Mouse (Mus musculus) embryonic facial prominence, embryonic 10.5 days (tissue): ENCODE results near the gene Aff1. TPM values are rescaled to one million over a fixed set of nuclear protein-coding genes. Genes with fewer than 3 reads are reported as not detected.

Source experiments
- DNase-seq: peaks from one replicate; pipeline ENCODE4 v3.0.0-alpha.2; 2017; ENCODE audit warnings: low spot score
- H3K27ac ChIP-seq: fragments of 300-500 bp; sonication (generic); replicated peaks from 2 replicates; pipeline ENCODE4 v1.5.1; 2016; ENCODE audit warnings: mild to moderate bottlenecking
- H3K27me3 ChIP-seq: fragments of 300-500 bp; sonication (generic); replicated peaks from 2 replicates; pipeline ENCODE4 v1.6.1; 2016; ENCODE audit warnings: low read depth, mild to moderate bottlenecking; ENCODE audit not compliant: poor library complexity, severe bottlenecking
- H3K36me3 ChIP-seq: fragments of 300-500 bp; sonication (generic); replicated peaks from 2 replicates; pipeline ENCODE4 v1.6.1; 2016; ENCODE audit warnings: mild to moderate bottlenecking, moderate library complexity
- H3K4me1 ChIP-seq: fragments of 300-500 bp; sonication (generic); 2 replicates; pipeline ENCODE4 v1.6.1; 2016
- H3K4me3 ChIP-seq: fragments of 300-500 bp; sonication (generic); 2 replicates; pipeline ENCODE4 v1.5.1; 2016; ENCODE audit warnings: mild to moderate bottlenecking, moderate library complexity
- H3K9me3 ChIP-seq: fragments of 300-500 bp; sonication (generic); 2 replicates; pipeline ENCODE4 v1.6.1; 2016; ENCODE audit warnings: mild to moderate bottlenecking
- WGBS: fragments of 180-500 bp; shearing (Covaris S2); methylation state at CpG from one replicate; pipeline ENCODE4 v1.1.7; 2016; 5-methylcytosine and 5-hydroxymethylcytosine counted together
- polyA plus RNA-seq: library from polyadenylated mRNA; unstranded; fragments of >200 nt; fragmentation: Nextera tagmentation; extraction: Ambion mirVana; gene quantifications from 2 replicates; pipeline ENCODE4 v1.2.1, GENCODE M21; 2016

Aff1 gene
- polyA plus RNA-seq, 1 experiment from 2014 or later, result 4.0 TPM

- Histone ChIP-seq H3K4me3 (no peak overlapping the region), H3K27ac (no peak overlapping the region), H3K9me3 (no peaks in the 10 kb centered on the region), H3K27me3 (no peaks in the 10 kb centered on the region), H3K36me3 (no peaks in the 10 kb centered on the region), H3K4me1 (peaks cover 20% of the 10 kb centered on the region)
- WGBS, result 60% methylated on average over 5 of the region's 5 CpGs
- no peak for DNase-seq
Observed at GRCm38 (mm10) chr5:103735411-103736112, 43.4 kb downstream of the Aff1 start.

GRCm38 (mm10) chr5:103736553-103737207 lies 44.5 kb downstream of the Aff1 start:
- no peak overlapping the region for H3K4me3 ChIP-seq
- H3K4me1 ChIP-seq, result peaks cover 17% of the 10 kb centered on the region; the same call in 1 of the 2 replicates
- no peaks in the 10 kb centered on the region for H3K36me3 ChIP-seq
- 72% methylated on average over 6 of the region's 6 CpGs for WGBS
- no peak overlapping the region for H3K27ac ChIP-seq
- H3K27me3 ChIP-seq, result no peaks in the 10 kb centered on the region
- H3K9me3 ChIP-seq, result no peaks in the 10 kb centered on the region
- DNase-seq, result no peak

DNA sequence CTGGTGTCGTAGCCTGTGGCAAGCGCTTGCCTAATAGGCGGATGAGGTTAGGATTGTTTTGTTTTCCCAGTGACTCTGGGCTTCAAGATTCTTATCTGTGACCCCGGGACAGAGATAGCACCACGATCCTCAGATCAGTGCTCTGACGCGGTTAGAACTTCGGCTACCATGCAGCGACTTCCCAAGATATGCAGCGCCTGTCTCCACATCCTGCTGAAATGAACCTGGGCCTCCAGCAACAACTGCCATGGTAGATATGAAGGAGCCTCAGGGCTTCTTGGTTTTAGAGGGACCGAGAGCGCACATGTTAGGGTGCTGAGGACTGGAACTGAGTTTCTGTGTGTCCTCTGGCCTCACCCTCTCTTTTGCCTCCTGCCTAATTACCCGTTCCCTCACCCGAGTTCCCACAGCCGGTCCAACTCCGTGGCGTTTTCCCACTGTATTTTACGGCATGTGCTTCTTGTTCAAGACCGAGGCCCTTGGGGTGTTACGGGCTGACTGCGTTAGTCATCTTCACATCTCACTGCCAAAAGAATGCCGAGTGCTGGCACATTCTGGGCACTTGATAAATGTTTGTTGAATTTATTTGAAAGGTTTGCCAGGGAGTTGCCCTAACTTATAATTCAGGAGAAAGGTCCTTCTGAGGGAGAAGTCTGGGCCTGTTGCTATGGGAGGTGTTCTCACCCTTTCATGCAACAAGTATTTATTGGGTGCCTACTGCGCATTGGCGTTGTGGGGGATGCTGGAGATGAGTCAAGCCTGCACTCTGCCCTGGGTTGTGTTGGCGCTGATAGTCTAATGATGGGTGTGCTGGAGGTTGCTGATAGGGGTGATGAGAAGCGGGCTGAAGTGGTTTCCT lies 45.3 kb downstream of the Aff1 start:
- no peak for DNase-seq
- 76% methylated on average over 26 of the region's 26 CpGs for WGBS
- Histone ChIP-seq H3K27ac (no peak overlapping the region), H3K4me3 (no peak overlapping the region), H3K9me3 (no peaks in the 10 kb centered on the region), H3K4me1 (peaks cover 17% of the 10 kb centered on the region; the same call in 1 of the 2 replicates), H3K27me3 (no peaks in the 10 kb centered on the region), H3K36me3 (no peaks in the 10 kb centered on the region)

DNA sequence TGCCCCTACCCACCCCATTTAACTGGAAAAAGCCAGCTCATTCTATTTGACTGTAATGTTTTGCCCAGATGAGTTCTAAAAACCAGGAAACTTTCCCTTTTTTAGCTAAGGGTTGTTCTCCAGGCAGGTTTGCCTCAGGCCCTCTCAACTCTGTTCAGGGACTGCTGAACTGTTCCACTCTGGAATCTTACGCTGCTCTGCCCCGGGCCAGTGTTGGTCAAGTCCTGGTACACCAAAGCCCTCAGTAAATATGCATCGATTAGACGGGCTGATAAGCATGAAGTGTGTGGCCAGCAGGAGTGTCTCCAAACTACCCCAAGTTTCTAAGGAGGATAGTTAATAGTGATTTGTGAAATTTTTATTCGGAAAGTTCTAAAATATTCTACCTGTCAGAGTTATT lies 46.3 kb downstream of the Aff1 start:
- H3K27ac ChIP-seq, result no peak overlapping the region
- no peaks in the 10 kb centered on the region for H3K27me3 ChIP-seq
- no peaks in the 10 kb centered on the region for H3K9me3 ChIP-seq
- peaks cover 17% of the 10 kb centered on the region; the same call in 1 of the 2 replicates for H3K4me1 ChIP-seq
- DNase-seq, result no peak
- no peaks in the 10 kb centered on the region for H3K36me3 ChIP-seq
- WGBS, result 75% methylated on average over 5 of the region's 5 CpGs
- no peak overlapping the region for H3K4me3 ChIP-seq

DNA sequence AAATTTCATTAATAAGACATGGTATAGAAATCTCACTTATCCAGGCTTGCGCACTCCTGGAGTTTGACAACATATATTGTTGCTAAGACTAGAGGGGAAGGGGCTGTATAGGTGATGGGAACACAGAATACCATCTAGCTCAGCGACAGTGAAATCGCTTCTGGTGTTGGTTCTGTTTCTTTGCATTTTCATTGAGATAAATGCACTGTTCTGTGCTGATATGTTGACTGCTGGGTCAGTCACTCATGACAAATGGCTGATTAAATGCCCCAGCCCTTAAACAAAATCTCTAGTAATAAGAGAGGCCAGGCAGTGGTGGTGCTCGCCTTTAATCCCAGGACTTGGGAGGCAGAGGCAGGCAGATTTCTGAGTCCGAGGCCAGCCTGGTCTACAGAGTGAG lies 47.0 kb downstream of the Aff1 start:
- Histone ChIP-seq H3K27me3 (no peaks in the 10 kb centered on the region), H3K9me3 (no peaks in the 10 kb centered on the region), H3K36me3 (no peaks in the 10 kb centered on the region), H3K4me3 (no peak overlapping the region), H3K27ac (no peak overlapping the region), H3K4me1 (peaks cover 17% of the 10 kb centered on the region; the same call in 1 of the 2 replicates)
- WGBS, result 93% methylated on average over 5 of the region's 5 CpGs
- no peak for DNase-seq

DNA sequence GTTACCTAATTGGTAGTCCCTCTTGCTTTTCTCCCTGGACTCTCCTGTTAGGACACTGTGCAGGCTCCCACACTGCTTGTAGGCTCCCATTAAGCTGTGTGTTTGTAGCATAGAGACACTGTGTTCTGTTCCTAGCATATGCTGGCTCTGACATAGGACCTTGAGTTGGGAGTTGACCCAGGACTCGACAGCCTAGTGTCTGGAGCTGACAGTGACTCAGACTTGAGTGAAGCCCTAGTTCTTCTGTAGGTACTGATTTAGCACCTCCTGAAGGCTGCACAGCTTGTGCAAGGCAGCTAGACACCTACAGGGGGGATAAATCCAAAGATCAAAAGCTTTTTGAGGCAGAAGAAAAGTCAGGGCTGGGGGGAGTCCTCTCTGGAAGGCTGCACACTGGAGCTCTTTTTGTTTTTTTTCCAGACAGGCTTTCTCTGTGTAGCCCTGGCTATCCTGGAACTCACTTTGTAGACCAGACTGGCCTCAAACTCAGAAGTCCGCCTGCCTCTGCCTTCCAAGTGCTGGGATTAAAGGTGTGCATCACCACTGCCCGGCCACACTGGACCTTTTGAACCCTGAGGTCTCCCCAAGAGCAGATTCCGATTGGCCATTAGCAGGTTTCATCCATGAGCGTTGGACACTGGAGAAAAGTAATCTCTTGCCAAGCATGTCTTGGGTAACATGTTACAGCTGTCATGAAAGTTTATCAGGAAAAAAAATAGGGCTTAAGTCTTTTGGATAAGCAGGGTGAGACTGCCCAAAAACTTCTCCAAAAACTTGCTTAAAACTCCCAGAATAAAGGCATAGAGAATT lies 48.1 kb downstream of the Aff1 start:
- H3K27me3 ChIP-seq, result no peaks in the 10 kb centered on the region
- peaks cover 17% of the 10 kb centered on the region; the same call in 1 of the 2 replicates for H3K4me1 ChIP-seq
- no peak overlapping the region for H3K27ac ChIP-seq
- H3K36me3 ChIP-seq, result no peaks in the 10 kb centered on the region
- no peak overlapping the region for H3K4me3 ChIP-seq
- no peaks in the 10 kb centered on the region for H3K9me3 ChIP-seq
- WGBS, result 79% methylated on average over 5 of the region's 5 CpGs
- no peak for DNase-seq

GRCm38 (mm10) chr5:103740903-103741246 lies 48.7 kb downstream of the Aff1 start:
- Histone ChIP-seq H3K4me1 (peaks cover 17% of the 10 kb centered on the region; the same call in 1 of the 2 replicates), H3K4me3 (no peak overlapping the region), H3K27ac (no peak overlapping the region), H3K27me3 (no peaks in the 10 kb centered on the region), H3K9me3 (no peaks in the 10 kb centered on the region), H3K36me3 (no peaks in the 10 kb centered on the region)
- 72% methylated on average over 1 of the region's 1 CpGs for WGBS
- DNase-seq, result no peak

DNA sequence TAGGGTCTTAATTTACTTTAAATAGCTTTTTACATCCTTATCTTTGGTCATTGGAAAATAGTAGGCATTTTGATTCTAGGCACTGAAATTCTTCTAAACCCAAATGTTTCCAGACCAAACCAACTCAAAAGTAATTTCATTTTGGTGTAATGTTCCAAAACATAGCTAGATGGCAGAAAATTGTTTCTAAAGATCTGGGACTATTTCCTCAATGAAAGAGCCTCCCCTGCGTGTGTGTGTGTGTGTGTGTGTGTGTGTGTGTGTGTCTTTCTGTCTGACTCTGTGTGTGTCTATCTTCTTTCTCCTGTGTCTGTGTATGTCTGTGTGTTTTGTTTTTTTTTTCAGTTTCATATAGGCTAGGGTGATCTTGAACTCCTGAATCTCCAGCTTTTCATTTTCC lies 49.3 kb downstream of the Aff1 start:
- 74% methylated on average over 1 of the region's 1 CpGs for WGBS
- Histone ChIP-seq H3K4me3 (no peak overlapping the region), H3K4me1 (peaks cover 17% of the 10 kb centered on the region; the same call in 1 of the 2 replicates), H3K36me3 (no peaks in the 10 kb centered on the region), H3K9me3 (no peaks in the 10 kb centered on the region), H3K27ac (no peak overlapping the region), H3K27me3 (no peaks in the 10 kb centered on the region)
- DNase-seq, result no peak

- 72% methylated on average over 2 of the region's 2 CpGs for WGBS
- Histone ChIP-seq H3K4me1 (peaks cover 16% of the 10 kb centered on the region; the same call in 1 of the 2 replicates), H3K27me3 (no peaks in the 10 kb centered on the region), H3K27ac (no peak overlapping the region), H3K4me3 (no peak overlapping the region), H3K9me3 (no peaks in the 10 kb centered on the region), H3K36me3 (no peaks in the 10 kb centered on the region)
- DNase-seq, result no peak
Observed at GRCm38 (mm10) chr5:103741992-103742391, 49.8 kb downstream of the Aff1 start.

- Histone ChIP-seq H3K36me3 (no peaks in the 10 kb centered on the region), H3K9me3 (no peaks in the 10 kb centered on the region), H3K27me3 (no peaks in the 10 kb centered on the region), H3K4me1 (no peaks in the 10 kb centered on the region; the same call in 1 of the 2 replicates), H3K27ac (no peak overlapping the region), H3K4me3 (no peak overlapping the region)
- DNase-seq, result no peak
- 79% methylated on average over 6 of the region's 6 CpGs for WGBS
Observed at GRCm38 (mm10) chr5:103744531-103744930, 52.4 kb downstream of the Aff1 start.

DNA sequence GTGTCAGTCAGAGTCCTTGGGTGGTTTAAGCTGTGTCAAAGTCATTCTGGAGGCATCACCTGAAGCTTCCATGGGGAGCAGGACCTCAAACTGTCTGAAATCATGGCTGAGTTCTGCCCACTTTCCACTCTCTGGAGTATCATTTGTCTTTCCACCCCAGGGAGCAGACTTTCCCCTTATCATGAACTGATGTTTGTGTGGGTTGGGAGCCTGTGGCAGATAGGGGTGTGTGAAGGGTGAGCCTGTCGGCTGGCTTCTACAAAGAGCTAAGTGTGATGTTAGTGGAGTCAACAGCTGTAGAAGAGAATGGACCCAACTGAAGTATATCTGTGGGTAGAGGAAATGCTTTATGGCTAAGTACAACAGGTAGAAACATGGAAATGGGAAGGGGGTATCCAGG lies 53.5 kb downstream of the Aff1 start:
- 92% methylated on average over 1 of the region's 1 CpGs for WGBS
- H3K4me3 ChIP-seq, result no peak overlapping the region
- no peaks in the 10 kb centered on the region for H3K36me3 ChIP-seq
- peaks cover 3% of the 10 kb centered on the region; the same call in 1 of the 2 replicates for H3K4me1 ChIP-seq
- DNase-seq, result no peak
- no peak overlapping the region for H3K27ac ChIP-seq
- H3K9me3 ChIP-seq, result no peaks in the 10 kb centered on the region
- peaks cover under 1% of the 10 kb centered on the region for H3K27me3 ChIP-seq

DNA sequence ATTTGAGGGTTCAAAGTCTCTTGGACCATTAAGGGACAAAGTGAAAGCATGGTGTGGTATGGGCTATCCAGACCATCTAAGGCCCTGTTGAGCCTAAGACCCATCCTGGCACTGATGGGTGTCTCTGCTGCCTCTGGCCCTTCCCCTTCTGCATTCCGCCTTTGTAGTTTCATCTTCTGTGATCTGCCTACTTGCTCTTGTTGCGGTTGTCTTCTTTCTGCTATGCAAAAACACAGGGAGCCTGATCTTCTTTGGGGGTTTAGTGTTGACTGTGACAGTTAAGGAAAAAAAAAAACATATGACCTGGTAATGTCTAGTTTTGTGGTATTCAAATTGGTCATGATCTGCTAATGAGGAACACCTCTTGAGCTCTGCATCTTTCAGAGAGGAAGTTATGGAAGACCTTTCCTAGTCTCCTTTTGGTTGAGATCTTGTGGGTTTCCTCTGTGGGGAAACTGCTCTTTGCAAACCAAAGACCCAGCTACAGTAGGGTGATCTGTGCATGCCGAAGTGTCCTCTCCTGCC lies 54.4 kb downstream of the Aff1 start:
- Histone ChIP-seq H3K27me3 (peaks cover 5% of the 10 kb centered on the region), H3K36me3 (no peaks in the 10 kb centered on the region), H3K4me3 (no peak overlapping the region), H3K4me1 (peaks cover 3% of the 10 kb centered on the region; the same call in 1 of the 2 replicates), H3K27ac (no peak overlapping the region), H3K9me3 (no peaks in the 10 kb centered on the region)
- 90% methylated on average over 3 of the region's 3 CpGs for WGBS
- DNase-seq, result no peak
